Mouse (Mus musculus) heart, embryonic 13.5 days (tissue): Measurements from ENCODE around the gene Anxa6. TPM values are rescaled to one million over a fixed set of nuclear protein-coding genes. Genes with fewer than 3 reads are reported as not detected.
"Not testable (repeated sequence)": the region's sequence is repeated elsewhere in the genome, so short reads cannot be mapped to it uniquely, and the experiment has no call there.

Experiments
- ATAC-seq: fragments of 200-750 bp; cut with Nextera tagmentation; 2 replicates; pipeline ENCODE4 v1.8.0; 2017; ENCODE audit warnings: moderate TSS enrichment; ENCODE audit not compliant: insufficient number of reproducible peaks, low FRiP score, low TSS enrichment; ENCODE audit errors: extremely low read depth
- H3K27ac ChIP-seq: fragments of 300-500 bp; sonication (generic); replicated peaks from 2 replicates; pipeline ENCODE4 v1.5.1; 2015; ENCODE audit warnings: moderate library complexity, mild to moderate bottlenecking, inconsistent platforms
- H3K27me3 ChIP-seq: fragments of 300-500 bp; sonication (generic); replicated peaks from 2 replicates; pipeline ENCODE4 v1.6.1; 2015; ENCODE audit warnings: mild to moderate bottlenecking, inconsistent platforms
- H3K36me3 ChIP-seq: fragments of 300-500 bp; sonication (generic); 2 replicates; pipeline ENCODE4 v1.6.1; 2015; ENCODE audit warnings: mild to moderate bottlenecking, inconsistent platforms
- H3K4me1 ChIP-seq: fragments of 300-500 bp; sonication (generic); 2 replicates; pipeline ENCODE4 v1.6.1; 2015; ENCODE audit warnings: inconsistent platforms
- H3K4me2 ChIP-seq: fragments of 300-500 bp; sonication (generic); 2 replicates; pipeline ENCODE4 v1.6.1; 2015; ENCODE audit warnings: inconsistent platforms, mild to moderate bottlenecking, moderate library complexity
- H3K4me3 ChIP-seq: fragments of 300-500 bp; sonication (generic); 2 replicates; pipeline ENCODE4 v1.5.1; 2015; ENCODE audit warnings: moderate library complexity, mild to moderate bottlenecking, inconsistent platforms
- H3K9ac ChIP-seq: fragments of 300-500 bp; sonication (generic); 2 replicates; pipeline ENCODE4 v1.6.1; 2015; ENCODE audit warnings: inconsistent platforms, mild to moderate bottlenecking, moderate library complexity
- H3K9me3 ChIP-seq: fragments of 300-500 bp; sonication (generic); 2 replicates; pipeline ENCODE4 v1.6.1; 2016; ENCODE audit warnings: inconsistent platforms
- WGBS: fragments of 180-500 bp; shearing (Covaris S2); methylation state at CpG from one replicate; pipeline ENCODE4 v1.1.7; 2015; ENCODE audit warnings: mixed read lengths; 5-methylcytosine and 5-hydroxymethylcytosine counted together
- polyA plus RNA-seq: library from polyadenylated mRNA; unstranded; fragments of >200 nt; fragmentation: Nextera tagmentation; extraction: Ambion mirVana; gene quantifications from 2 replicates; pipeline ENCODE4 v1.2.1, GENCODE M21; 2015

The Anxa6 gene
- polyA plus RNA-seq, 1 experiment from 2014 or later, result 315 TPM

- 71% methylated on average over 6 of the region's 6 CpGs for WGBS
- Histone ChIP-seq H3K27ac (no peak overlapping the region), H3K36me3 (no peaks in the 10 kb centered on the region), H3K4me1 (peaks cover 43% of the 10 kb centered on the region), H3K27me3 (no peaks in the 10 kb centered on the region), H3K4me2 (no peak overlapping the region), H3K9ac (no peak overlapping the region), H3K9me3 (no peaks in the 10 kb centered on the region), H3K4me3 (no peak overlapping the region)
- no peak for ATAC-seq
Measured at GRCm38 (mm10) chr11:54960251-54960650, 73.0 kb downstream of the Anxa6 start.

DNA sequence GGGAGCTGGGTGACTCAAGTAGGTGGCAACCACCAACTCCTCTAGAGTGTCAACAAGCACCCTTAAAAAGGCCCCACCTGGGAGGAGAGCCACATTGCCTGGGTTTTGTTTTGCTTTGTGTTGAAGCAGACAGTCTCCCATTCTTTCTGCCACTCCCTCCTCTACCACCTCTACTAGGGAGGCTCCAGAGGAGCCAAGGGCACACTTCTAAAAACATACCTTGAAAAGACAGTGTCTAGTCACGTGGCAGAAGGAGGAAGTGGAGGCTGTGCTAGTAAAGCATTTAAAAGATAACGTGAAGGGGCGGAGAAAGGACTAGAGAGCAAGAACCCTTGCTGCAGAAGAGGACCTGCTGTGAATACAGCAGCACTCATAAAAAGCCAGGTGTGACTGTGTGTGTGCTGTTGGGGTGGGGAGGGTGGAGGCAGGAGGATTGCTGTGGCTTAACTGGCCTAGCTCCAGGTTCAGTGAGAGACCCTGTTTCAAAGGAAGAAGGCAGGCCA, 74.6 kb downstream of the Anxa6 start:
- Histone ChIP-seq H3K4me1 (peaks cover 60% of the 10 kb centered on the region), H3K9me3 (no peaks in the 10 kb centered on the region)

GRCm38 (mm10) chr11:54957708-54958107, 75.5 kb downstream of the Anxa6 start:
- not testable (repeated sequence) for H3K27ac ChIP-seq, H3K4me2 ChIP-seq, H3K9me3 ChIP-seq, H3K36me3 ChIP-seq, ATAC-seq, H3K9ac ChIP-seq, H3K27me3 ChIP-seq, H3K4me3 ChIP-seq
- WGBS, result 75% methylated on average over 3 of the region's 3 CpGs
- peaks cover 63% of the 10 kb centered on the region for H3K4me1 ChIP-seq

More for the DNA sequence above, 74.6 kb downstream of the Anxa6 start:
- peak overlapping the region; percentile 2; the same call in 1 of the 2 replicates for H3K4me2 ChIP-seq
- peak overlapping the region; percentile 53 for H3K27ac ChIP-seq
- peak overlapping the region; percentile 47; the same call in 1 of the 2 replicates for H3K9ac ChIP-seq
- H3K36me3 ChIP-seq, result no peaks in the 10 kb centered on the region
- no peak overlapping the region for H3K4me3 ChIP-seq
- whole genome bisulfite sequencing, result 12% methylated on average over 3 of the region's 3 CpGs
- no peaks in the 10 kb centered on the region for H3K27me3 ChIP-seq
- ATAC-seq, result no peak

GRCm38 (mm10) chr11:54956912-54957311, 76.3 kb downstream of the Anxa6 start:
- Histone ChIP-seq H3K27ac (no peak overlapping the region), H3K4me1 (peaks cover 63% of the 10 kb centered on the region)

GRCm38 (mm10) chr11:54955735-54956480, 77.3 kb downstream of the Anxa6 start:
- peak; percentile 94 for ATAC-seq
- peaks cover 63% of the 10 kb centered on the region for H3K4me1 ChIP-seq
- H3K27ac ChIP-seq, result peak overlapping the region; percentile 91
- no peaks in the 10 kb centered on the region for H3K9me3 ChIP-seq
- peak overlapping the region; percentile 92 for H3K9ac ChIP-seq
- no peaks in the 10 kb centered on the region for H3K27me3 ChIP-seq
- under 1% methylated on average over 59 of the region's 59 CpGs for WGBS
- peak overlapping the region; percentile 86 for H3K4me3 ChIP-seq
- H3K4me2 ChIP-seq, result peak overlapping the region; percentile 80
- H3K36me3 ChIP-seq, result no peaks in the 10 kb centered on the region

More at GRCm38 (mm10) chr11:54956912-54957311, 76.3 kb downstream of the Anxa6 start:
- H3K4me3 ChIP-seq, result no peak overlapping the region
- no peak for ATAC-seq
- no peak overlapping the region for H3K4me2 ChIP-seq
- H3K36me3 ChIP-seq, result no peaks in the 10 kb centered on the region
- H3K9ac ChIP-seq, result no peak overlapping the region
- no peaks in the 10 kb centered on the region for H3K9me3 ChIP-seq
- 62% methylated on average over 7 of the region's 7 CpGs for WGBS
- no peaks in the 10 kb centered on the region for H3K27me3 ChIP-seq

DNA sequence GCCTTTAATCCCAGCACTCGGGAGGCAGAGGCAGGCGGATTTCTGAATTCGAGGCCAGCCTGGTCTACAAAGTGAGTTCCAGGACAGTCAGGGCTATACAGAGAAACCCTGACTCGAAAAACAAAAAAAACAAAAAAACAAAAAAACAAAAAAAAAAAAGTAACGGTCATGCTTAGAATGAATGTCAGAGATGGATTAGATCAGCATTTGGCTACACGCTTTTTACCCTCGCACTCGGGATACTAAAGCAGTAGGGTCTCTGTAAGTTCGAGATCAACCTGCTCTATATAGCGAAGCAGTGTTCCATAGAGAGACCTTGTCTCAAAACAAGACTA, 77.9 kb downstream of the Anxa6 start:
- 41% methylated on average over 10 of the region's 10 CpGs for whole genome bisulfite sequencing
- H3K4me2 ChIP-seq, result peak overlapping the region; percentile 80
- ATAC-seq, H3K36me3 ChIP-seq, H3K27me3 ChIP-seq, H3K9me3 ChIP-seq: not testable (repeated sequence)
- peak overlapping the region; percentile 86 for H3K4me3 ChIP-seq
- peaks cover 67% of the 10 kb centered on the region for H3K4me1 ChIP-seq
- peak overlapping the region; percentile 91 for H3K27ac ChIP-seq
- H3K9ac ChIP-seq, result peak overlapping the region; percentile 92

- H3K27ac ChIP-seq, result no peak overlapping the region
- no peaks in the 10 kb centered on the region for H3K9me3 ChIP-seq
- H3K4me1 ChIP-seq, result peaks cover 67% of the 10 kb centered on the region
- H3K4me2 ChIP-seq, result peak overlapping the region; percentile 80
- no peak overlapping the region for H3K4me3 ChIP-seq
- WGBS, result 82% methylated on average over 8 of the region's 8 CpGs
- peak overlapping the region; percentile 59 for H3K9ac ChIP-seq
- H3K27me3 ChIP-seq, result no peaks in the 10 kb centered on the region
- no peak for ATAC-seq
- no peaks in the 10 kb centered on the region for H3K36me3 ChIP-seq
Measured at GRCm38 (mm10) chr11:54954716-54955115, 78.5 kb downstream of the Anxa6 start.

DNA sequence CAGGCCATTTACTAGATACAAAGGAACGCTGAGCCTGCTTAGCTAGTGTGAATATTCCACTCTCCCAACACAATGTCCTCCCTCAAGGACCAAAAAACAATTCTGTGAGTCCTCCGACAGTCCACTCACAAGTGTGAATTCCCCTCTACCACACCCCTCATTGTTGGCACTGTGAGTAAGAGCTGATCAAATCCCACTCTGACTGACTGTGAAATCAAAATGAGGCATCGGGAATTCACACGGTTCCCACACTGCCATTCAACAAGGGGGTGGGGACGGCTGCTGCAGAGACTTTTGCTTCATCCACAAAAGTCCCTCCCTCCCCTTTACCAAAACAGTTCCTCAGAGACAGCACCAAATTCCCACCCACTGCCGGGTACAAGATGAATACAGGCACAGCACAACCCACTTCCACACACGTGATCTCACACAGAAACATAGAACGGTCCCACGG, 79.2 kb downstream of the Anxa6 start:
- 46% methylated on average over 9 of the region's 9 CpGs for WGBS
- H3K27ac ChIP-seq, result peak overlapping the region; percentile 24; the same call in 1 of the 2 replicates
- no peaks in the 10 kb centered on the region for H3K9me3 ChIP-seq
- H3K27me3 ChIP-seq, result no peaks in the 10 kb centered on the region
- no peak overlapping the region for H3K4me3 ChIP-seq
- no peaks in the 10 kb centered on the region for H3K36me3 ChIP-seq
- no peak for ATAC-seq
- peak overlapping the region; percentile 59 for H3K9ac ChIP-seq
- peaks cover 70% of the 10 kb centered on the region for H3K4me1 ChIP-seq
- H3K4me2 ChIP-seq, result peak overlapping the region; percentile 24

DNA sequence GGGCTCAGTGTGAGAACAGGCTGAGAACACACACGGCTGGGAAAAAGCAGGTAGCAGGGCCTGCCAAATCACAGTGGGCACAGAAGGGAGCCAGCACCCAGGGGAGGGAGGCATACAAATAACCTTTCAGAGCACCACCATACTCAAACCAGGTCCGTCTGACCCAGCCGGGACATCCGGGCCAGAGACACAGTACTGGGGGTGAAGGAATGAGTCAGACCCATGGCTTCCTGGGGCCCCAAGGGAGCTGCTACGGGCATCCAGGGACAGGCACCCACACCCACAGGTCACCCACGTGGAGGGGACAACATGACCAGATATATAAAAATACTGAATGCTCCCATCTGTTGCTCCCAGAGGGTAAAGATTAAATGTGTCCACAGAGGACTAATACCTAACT, 80.6 kb downstream of the Anxa6 start:
- no peak for ATAC-seq
- H3K27me3 ChIP-seq, result no peaks in the 10 kb centered on the region
- peak overlapping the region; percentile 60 for H3K9ac ChIP-seq
- 37% methylated on average over 6 of the region's 6 CpGs for WGBS
- H3K4me1 ChIP-seq, result peaks cover 71% of the 10 kb centered on the region
- H3K9me3 ChIP-seq, result no peaks in the 10 kb centered on the region
- H3K36me3 ChIP-seq, result 0 out of 2 replicates have a peak, but pooled peaks cover under 1% of the 10 kb centered on the region
- no peak overlapping the region for H3K4me3 ChIP-seq
- H3K27ac ChIP-seq, result peak overlapping the region; percentile 16
- no peak overlapping the region for H3K4me2 ChIP-seq

DNA sequence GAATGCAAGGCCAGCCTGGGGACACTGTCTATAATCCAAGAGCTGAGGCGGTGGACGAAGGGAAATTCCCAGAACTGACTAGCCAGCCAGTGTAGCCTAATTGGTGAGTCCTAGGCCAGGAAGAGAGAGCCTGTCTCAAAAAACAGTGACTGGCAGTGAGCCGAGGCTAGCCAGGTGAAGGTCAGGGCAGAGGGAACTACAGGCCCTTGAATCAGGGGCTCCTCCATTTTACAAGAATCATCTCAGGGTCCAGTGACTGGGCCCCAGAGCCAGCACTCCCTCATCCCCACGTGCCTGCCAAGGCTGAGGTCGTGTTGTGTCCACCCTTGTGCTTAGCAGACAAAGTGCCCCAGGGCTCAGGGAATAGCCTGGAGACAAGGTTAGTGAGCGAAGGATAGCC, 82.6 kb downstream of the Anxa6 start:
- Histone ChIP-seq H3K9ac (peak overlapping the region; percentile 47; the same call in 1 of the 2 replicates), H3K27me3 (no peaks in the 10 kb centered on the region), H3K36me3 (peaks cover 7% of the 10 kb centered on the region; the same call in 1 of the 2 replicates), H3K27ac (peak overlapping the region; percentile 42; the same call in 1 of the 2 replicates), H3K4me2 (no peak overlapping the region), H3K9me3 (no peaks in the 10 kb centered on the region), H3K4me3 (no peak overlapping the region), H3K4me1 (peaks cover 69% of the 10 kb centered on the region)
- WGBS, result 68% methylated on average over 6 of the region's 6 CpGs
- ATAC-seq, result no peak

- Histone ChIP-seq H3K27ac (no peak overlapping the region), H3K9me3 (no peaks in the 10 kb centered on the region), H3K36me3 (peaks cover 7% of the 10 kb centered on the region; the same call in 1 of the 2 replicates), H3K9ac (no peak overlapping the region), H3K27me3 (no peaks in the 10 kb centered on the region), H3K4me3 (no peak overlapping the region), H3K4me2 (no peak overlapping the region), H3K4me1 (peaks cover 61% of the 10 kb centered on the region)
- no peak for ATAC-seq
- WGBS, result 56% methylated on average over 1 of the region's 1 CpGs
Measured at GRCm38 (mm10) chr11:54949717-54950116, 83.5 kb downstream of the Anxa6 start.
